Mouse (Mus musculus) stomach, postnatal 0 days (tissue): ENCODE measurements around the gene Baiap2.

Experiments
- CTCF ChIP-seq: IDR thresholded peaks from 2 replicates; pipeline ENCODE4 v1.5.1; 2016; ENCODE audit warnings: antibody characterized with exemption, low read depth, mild to moderate bottlenecking, moderate library complexity
- EP300 ChIP-seq: optimal IDR thresholded peaks from 2 replicates; pipeline ENCODE3; 2016; ENCODE audit warnings: antibody characterized with exemption

GRCm38 (mm10) chr11:120045839-120046552 is 103.4 kb downstream of the Baiap2 start:
- TF ChIP-seq CTCF = no peak
- no peak for TF ChIP-seq EP300
